Mouse (Mus musculus): Measurements from ENCODE around the gene Hps3.

DNA sequence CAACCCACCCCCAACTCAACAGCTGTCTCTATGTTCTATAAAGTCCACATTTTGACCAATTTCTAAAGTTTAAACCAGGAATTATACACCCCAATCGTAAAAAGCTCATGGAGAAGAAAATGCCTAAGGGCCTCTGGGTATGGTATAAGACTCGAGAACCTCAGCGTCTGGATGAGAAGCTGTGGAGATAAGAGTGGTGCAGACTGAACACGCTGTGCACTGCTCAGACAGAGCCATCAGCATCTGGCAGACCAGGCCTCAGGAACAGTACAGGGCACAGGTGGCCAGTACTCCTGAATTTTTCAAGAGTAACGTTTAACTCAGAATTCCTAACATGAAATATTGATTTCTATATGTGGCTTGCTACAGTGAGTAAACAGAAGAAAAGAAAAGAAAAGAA lies 27.4 kb downstream of the Hps3 start:
- TF ChIP-seq GATA1 (IDR thresholded peaks at IDR 0.05; ENCODE audit: low read length) (no peak), TAL1 (IDR thresholded peaks at IDR 0.05; ENCODE audit: low read length) (no peak)

All from erythroblast, embryonic 14.5 days (primary cell).